Mouse (Mus musculus) left cerebral cortex, postnatal 25 days (tissue): ENCODE results near the gene Ccdc141. TPM values are rescaled to one million over a fixed set of nuclear protein-coding genes. Genes with fewer than 3 reads are reported as not detected.

ENCODE experiments used
- DNase-seq, 2 experiments: peaks; one replicate each; pipeline ENCODE4 v3.0.0; 2022; ENCODE audit warnings: low spot score in 2 of 2, mixed read lengths in 1 of 2
- intact Hi-C: fragments of 180-260 bp; cut with DNase I; formaldehyde crosslinking; loops from one replicate; pipeline ENCODE4 v1.15.1; 2025
- total RNA-seq, 2 experiments: library from RNA; stranded (reverse); gene quantifications; 2 replicates each; pipeline ENCODE4 v1.2.3; 2021

Ccdc141 gene
- total RNA-seq, 2 experiments from 2014 or later = 17.2 to 24.5 TPM

DNA sequence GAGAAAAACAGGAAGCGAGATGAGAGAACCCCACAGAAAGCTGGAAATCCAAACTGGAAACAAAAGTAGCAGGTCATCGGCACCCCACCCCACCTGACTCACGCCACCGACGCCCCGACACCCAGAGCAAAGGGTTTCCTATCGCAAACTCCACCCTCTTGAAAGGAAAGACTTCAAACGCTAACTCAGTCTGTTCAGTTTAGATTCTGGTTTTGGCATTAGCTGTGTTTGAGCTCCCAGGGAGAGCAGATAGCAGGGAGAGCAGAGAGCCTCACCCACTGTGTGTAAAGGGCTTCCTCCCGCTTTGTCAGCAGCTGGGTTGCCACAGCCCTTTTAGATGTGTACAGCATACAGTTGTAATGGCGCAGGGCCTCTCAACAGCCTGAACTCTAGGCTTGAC, 6.0 kb upstream of the Ccdc141 start:
- intact Hi-C loops = loop anchor here (1.0 kb wide), 1 partner anchor 27 kb away; no protein-coding TSS in a partner anchor
- DNase-seq = no peak

DNA sequence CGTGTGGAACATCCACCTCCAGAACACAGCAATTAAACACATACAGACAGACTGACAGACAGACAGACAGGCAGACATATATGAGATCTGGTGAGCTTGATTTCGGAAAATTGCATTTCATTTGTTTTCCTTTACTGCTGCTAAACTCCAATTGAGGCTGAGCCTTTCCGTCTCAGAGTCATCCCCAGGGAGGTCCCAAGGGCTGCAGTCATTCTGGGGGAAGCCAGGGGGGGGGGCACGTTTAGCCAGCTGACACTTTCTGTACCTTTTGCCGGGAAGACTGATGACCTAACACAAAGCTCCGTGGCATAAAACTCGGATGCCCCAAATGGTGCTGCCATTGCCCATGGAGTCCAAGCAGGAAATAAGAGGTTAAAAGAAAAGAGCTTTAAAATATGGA, 5.0 kb upstream of the Ccdc141 start:
- intact Hi-C loops = no loop called here
- DNase-seq = no peak

- DNase-seq = no peak
- intact Hi-C loops = no loop called here
Measured at GRCm38 (mm10) chr2:77174313-77174712, 3.9 kb upstream of the Ccdc141 start.

GRCm38 (mm10) chr2:77173821-77174220, 3.4 kb upstream of the Ccdc141 start:
- intact Hi-C loops = no loop called here
- no peak for DNase-seq

GRCm38 (mm10) chr2:77173366-77173765, 2.9 kb upstream of the Ccdc141 start:
- no peak for DNase-seq
- intact Hi-C loops = no loop called here

- intact Hi-C loops = no loop called here
- peak in 1 of 2 experiments; percentile 45 for DNase-seq
Measured at GRCm38 (mm10) chr2:77172241-77172671, 1.8 kb upstream of the Ccdc141 start.

GRCm38 (mm10) chr2:77171444-77172240, 1.2 kb upstream of the Ccdc141 start:
- intact Hi-C loops = no loop called here
- peak; percentile 39 to 44 for DNase-seq

- intact Hi-C loops = no loop called here
- DNase-seq = no peak
Measured at GRCm38 (mm10) chr2:77169916-77170632, 362 bp downstream of the Ccdc141 start.

DNA sequence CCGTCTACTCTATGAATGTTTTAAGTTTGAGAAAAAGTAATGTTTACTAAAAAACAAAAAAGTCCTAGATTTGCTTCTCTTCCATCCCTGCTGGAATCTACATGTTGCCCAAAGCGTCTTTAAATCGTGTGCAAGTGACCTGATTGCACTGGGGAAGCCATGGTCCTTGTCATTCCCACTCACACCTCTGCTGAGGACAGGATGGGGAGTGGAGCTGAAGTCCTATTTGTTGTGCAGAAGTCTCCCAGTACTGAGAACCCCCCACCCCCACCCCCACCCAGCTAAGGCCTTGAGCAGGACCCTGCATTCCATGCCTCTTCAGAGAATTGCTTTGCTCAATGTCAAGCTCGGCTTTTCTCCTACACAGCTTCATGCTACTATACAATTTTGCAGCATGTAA, 1.2 kb downstream of the Ccdc141 start:
- no peak for DNase-seq
- intact Hi-C loops = no loop called here

DNA sequence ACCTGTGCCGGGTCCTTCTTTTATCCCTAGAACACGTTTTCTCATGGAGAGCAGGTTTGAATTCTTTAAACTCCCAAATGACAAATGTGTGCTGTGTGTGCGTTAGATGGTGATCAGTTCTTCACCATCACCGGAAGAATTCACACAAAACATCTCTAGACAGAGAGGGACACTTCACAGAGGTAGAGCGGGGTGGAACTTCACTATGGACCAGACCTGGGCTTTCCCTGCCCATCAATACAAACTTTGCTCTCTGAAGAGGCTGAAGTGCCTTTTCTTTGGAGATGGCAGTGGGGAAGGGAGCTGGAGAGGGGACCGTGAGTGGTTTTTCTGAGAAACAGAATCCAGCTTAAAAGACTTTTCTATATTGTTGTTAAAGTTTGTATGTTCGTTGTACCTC, 1.7 kb downstream of the Ccdc141 start:
- intact Hi-C loops = no loop called here
- no peak for DNase-seq

GRCm38 (mm10) chr2:77168081-77168685, 2.3 kb downstream of the Ccdc141 start:
- intact Hi-C loops = no loop called here
- no peak for DNase-seq

- intact Hi-C loops = no loop called here
- no peak for DNase-seq
Measured at GRCm38 (mm10) chr2:77166366-77166765, 4.1 kb downstream of the Ccdc141 start.

DNA sequence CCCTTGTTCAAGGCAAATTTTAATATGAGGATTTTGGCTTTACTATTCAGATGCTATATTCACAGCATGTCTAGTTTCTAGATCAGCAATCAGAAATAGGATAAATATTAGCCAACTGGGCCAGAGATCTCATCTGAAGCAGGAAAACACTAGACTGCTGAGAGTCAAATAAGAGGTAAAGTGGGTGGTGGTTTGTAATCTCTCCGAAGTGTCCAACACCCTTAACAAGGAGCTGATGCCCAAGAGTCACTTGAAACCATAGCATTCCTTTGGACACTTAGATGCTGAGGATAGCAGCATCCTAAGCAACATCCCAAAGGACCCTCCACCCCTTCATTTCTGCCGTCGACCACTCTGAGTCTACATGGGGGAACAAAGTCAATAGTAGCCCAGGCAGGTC, 5.8 kb downstream of the Ccdc141 start:
- no peak for DNase-seq
- intact Hi-C loops = no loop called here

- no peak for DNase-seq
- intact Hi-C loops = no loop called here
Measured at GRCm38 (mm10) chr2:77163381-77163780, 7.1 kb downstream of the Ccdc141 start.

DNA sequence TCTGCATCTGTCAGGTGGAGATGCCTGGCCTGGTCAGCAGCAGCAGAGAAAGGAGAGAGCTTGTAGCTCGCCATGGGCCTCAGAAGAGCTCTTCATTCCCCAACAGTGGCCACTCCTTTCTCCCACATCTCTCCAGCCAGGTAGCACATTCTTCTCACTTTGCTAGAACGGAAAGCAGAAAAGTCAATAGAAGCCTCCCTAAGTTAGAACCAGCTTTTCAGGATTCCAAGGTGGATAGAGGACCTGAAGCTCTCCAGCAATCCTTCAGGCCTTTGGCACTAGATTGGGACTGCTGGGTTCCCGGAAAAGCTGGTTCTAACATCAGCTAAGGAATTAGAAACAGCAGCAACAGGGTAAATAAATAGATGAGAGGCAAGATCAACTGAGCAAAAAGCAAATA, 8.3 kb downstream of the Ccdc141 start:
- no peak for DNase-seq
- intact Hi-C loops = no loop called here

DNA sequence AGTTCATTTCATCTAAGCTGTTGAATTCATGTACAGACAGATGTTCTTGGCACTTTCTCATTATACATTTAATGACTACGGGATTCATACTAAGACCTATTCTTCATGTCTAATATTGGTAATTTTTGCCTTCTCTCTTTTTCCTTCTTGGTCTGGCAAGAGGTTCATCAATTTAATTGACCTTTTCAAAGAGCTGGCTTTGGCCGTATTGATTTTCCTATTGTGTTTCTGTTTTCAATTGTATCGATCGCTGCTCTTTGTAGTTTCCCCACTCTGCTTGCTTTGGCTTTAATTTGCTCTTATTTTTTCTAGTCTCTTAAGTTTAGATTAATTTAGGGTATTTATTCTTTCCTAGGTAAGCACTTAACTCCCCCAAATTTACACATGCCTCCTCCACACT, 12.9 kb downstream of the Ccdc141 start:
- intact Hi-C loops = no loop called here
- DNase-seq = no peak

GRCm38 (mm10) chr2:77154080-77154479, 16.4 kb downstream of the Ccdc141 start:
- intact Hi-C loops = no loop called here
- DNase-seq = no peak

DNA sequence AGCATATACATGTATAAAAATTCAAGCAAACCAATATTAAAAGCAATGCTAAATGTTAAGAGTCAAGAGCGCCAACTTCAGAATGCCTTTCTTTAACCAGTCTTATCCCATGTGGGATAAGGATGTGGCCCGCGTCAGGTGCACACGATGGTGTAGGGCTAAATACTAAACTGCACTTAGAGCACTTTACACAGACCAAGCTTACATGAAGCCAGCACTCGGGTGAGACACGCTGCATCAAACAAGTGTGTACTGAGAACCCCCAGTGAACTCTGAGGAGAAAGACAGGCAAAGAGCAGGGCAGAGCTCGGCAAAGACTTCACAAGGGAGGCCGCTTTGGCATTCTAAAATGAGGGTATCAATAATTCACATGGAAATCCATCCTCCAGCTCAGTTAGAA, 19.2 kb downstream of the Ccdc141 start:
- intact Hi-C loops = no loop called here
- no peak for DNase-seq

GRCm38 (mm10) chr2:77149576-77149975, 20.9 kb downstream of the Ccdc141 start:
- intact Hi-C loops = loop anchor here (1.0 kb wide), 1 partner anchor 27 kb away; no protein-coding TSS in a partner anchor
- no peak for DNase-seq

GRCm38 (mm10) chr2:77148215-77148614, 22.2 kb downstream of the Ccdc141 start:
- intact Hi-C loops = no loop called here
- DNase-seq = no peak

GRCm38 (mm10) chr2:77146968-77147367, 23.5 kb downstream of the Ccdc141 start:
- intact Hi-C loops = no loop called here
- no peak for DNase-seq
